Comparison of ENCODE assay signal across 8 mouse cellular contexts in genomic region chr1:65179634-65180249, GRCm38 (mm10). TPM values are rescaled to one million over a fixed set of nuclear protein-coding genes. Genes with fewer than 3 reads are reported as not detected.
A peak's percentile ranks its signal among the peaks of the same experiment; 100 is the strongest.
DNase-seq lines count a peak whose midpoint lies in the region; ATAC-seq lines count a peak whose summit lies in the region.

No protein-coding gene starts in this region.

- H3K4me1 ChIP-seq in kidney, embryonic 14.5 days (ENCODE audit: control insufficient read depth, insufficient read depth, low read length): peaks cover 8% of the 10 kb centered on the region; the same call in 1 of the 2 replicates
- peaks cover 11% of the 10 kb centered on the region for H3K4me1 ChIP-seq in liver, embryonic 11.5 days (replicated peaks; ENCODE audit: control insufficient read depth, insufficient read depth, low read length)

- peak overlapping the region; percentile 84 for H3K27ac ChIP-seq in kidney, embryonic 14.5 days (ENCODE audit: low read depth, low read length)
- peak overlapping the region; percentile 97; the same call in 1 of the 2 replicates for H3K27ac ChIP-seq in liver, embryonic 11.5 days (ENCODE audit: low read depth, low read length)

- peak overlapping the region; percentile 68 for H3K4me3 ChIP-seq in kidney, embryonic 14.5 days (ENCODE audit: low read length)
- peak overlapping the region; percentile 72 for H3K4me3 ChIP-seq in liver, embryonic 11.5 days (ENCODE audit: low read depth, low read length)

- H3K9me3 ChIP-seq in kidney, embryonic 14.5 days (ENCODE audit: control insufficient read depth, low read length): no peaks in the 10 kb centered on the region
- no peaks in the 10 kb centered on the region for H3K9me3 ChIP-seq in liver, embryonic 11.5 days (ENCODE audit: control insufficient read depth, low read length)

- H3K27me3 ChIP-seq in kidney, embryonic 14.5 days (ENCODE audit: control insufficient read depth, insufficient read depth, low read length): no peaks in the 10 kb centered on the region
- no peaks in the 10 kb centered on the region for H3K27me3 ChIP-seq in liver, embryonic 11.5 days (replicated peaks; ENCODE audit: control insufficient read depth, insufficient read depth, low read length)

- WGBS in kidney, embryonic 14.5 days: 4% methylated on average over 11 of the region's 11 CpGs
- 3% methylated on average over 11 of the region's 11 CpGs for WGBS in liver, embryonic 11.5 days

- H3K4me2 ChIP-seq in kidney, embryonic 14.5 days (replicated peaks; ENCODE audit: low read depth, low read length): peak overlapping the region; percentile 66
- peak overlapping the region; percentile 82 for H3K4me2 ChIP-seq in liver, embryonic 11.5 days

- DNase-seq in 416B (ENCODE audit: low read depth) (peak; percentile 92), MN1 (ENCODE audit: low spot score) (peak; percentile 78)
- peak; percentile 40 to 67 for DNase-seq in gastrocnemius, postnatal 4 days (ENCODE audit: low spot score in 2 of 2)
- no peak for DNase-seq in liver, embryonic 11.5 days (ENCODE audit: low spot score)
- DNase-seq in naive thymus-derived CD4-positive, alpha-beta T cell, adult 2 months (ENCODE audit: low read depth): peak; percentile 89
- DNase-seq in testis, postnatal 14 days (ENCODE audit: low spot score): peak; percentile 45

- H3K9ac ChIP-seq in kidney, embryonic 14.5 days (ENCODE audit: low read depth, low read length): peak overlapping the region; percentile 61
- H3K9ac ChIP-seq in liver, embryonic 11.5 days (ENCODE audit: low read depth, low read length): peak overlapping the region; percentile 50

- H3K36me3 ChIP-seq in kidney, embryonic 14.5 days (ENCODE audit: control insufficient read depth, insufficient read depth, low read length): peaks cover under 1% of the 10 kb centered on the region; the same call in 1 of the 2 replicates
- H3K36me3 ChIP-seq in liver, embryonic 11.5 days (ENCODE audit: control insufficient read depth, insufficient read depth, low read length): no peaks in the 10 kb centered on the region; the same call in 1 of the 2 replicates

- peak; percentile 12; the same call in 1 of the 2 replicates for ATAC-seq in common myeloid progenitor, adult 5-6 weeks (replicated peaks; ENCODE audit: low read depth, poor library complexity, severe bottlenecking)
- ATAC-seq in kidney, embryonic 14.5 days (ENCODE audit: low FRiP score, low TSS enrichment): no peak
- no peak for ATAC-seq in liver, embryonic 11.5 days (replicated peaks; ENCODE audit: low FRiP score)

RNA-seq across cellular contexts. Expression of gene Idh1, which starts 6.6 kb away (rescaled TPM):
- 55.4 and 66.1 TPM in 2 replicates for total RNA-seq in common myeloid progenitor, adult 5-6 weeks (2017)
- 10 to 100 TPM; 58.4 to 60.6 TPM for total RNA-seq in gastrocnemius, postnatal 4 days (2021)
- 123 and 182 TPM in 2 replicates for polyA plus RNA-seq in kidney, embryonic 14.5 days (2014; fragmentation: Nextera tagmentation; extraction: Ambion mirVana)
- 106 and 118 TPM in 2 replicates for polyA plus RNA-seq in liver, embryonic 11.5 days (2014; fragmentation: Nextera tagmentation; extraction: Ambion mirVana)

RNA-seq across cellular contexts. Expression of gene Pikfyve, which starts 6.7 kb away (rescaled TPM):
- 25.3 and 32.7 TPM in 2 replicates for total RNA-seq in common myeloid progenitor, adult 5-6 weeks (2017)
- 10 to 100 TPM; 16.4 to 18.6 TPM for total RNA-seq in gastrocnemius, postnatal 4 days (2021)
- polyA plus RNA-seq in kidney, embryonic 14.5 days (2014; fragmentation: Nextera tagmentation; extraction: Ambion mirVana): 12.7 and 22.1 TPM in 2 replicates
- polyA plus RNA-seq in liver, embryonic 11.5 days (2014; fragmentation: Nextera tagmentation; extraction: Ambion mirVana): 9.8 and 10.7 TPM in 2 replicates

RNA-seq across cellular contexts. Expression of gene D630023F18Rik, which starts 56.7 kb away (rescaled TPM):
- 0.27 TPM in 1 of 2 replicates, not detected in the other for total RNA-seq in common myeloid progenitor, adult 5-6 weeks (2017)
- not detected for total RNA-seq in gastrocnemius, postnatal 4 days (2021)
- 0.36 and 1.1 TPM in 2 replicates for polyA plus RNA-seq in kidney, embryonic 14.5 days (2014; fragmentation: Nextera tagmentation; extraction: Ambion mirVana)
- polyA plus RNA-seq in liver, embryonic 11.5 days (2014; fragmentation: Nextera tagmentation; extraction: Ambion mirVana): 0.32 and 0.49 TPM in 2 replicates
